Mouse (Mus musculus): ENCODE measurements around the gene Rnf220. TPM values are rescaled to one million over a fixed set of nuclear protein-coding genes. Genes with fewer than 3 reads are reported as not detected.
A peak's percentile ranks its signal among the peaks of the same experiment; 100 is the strongest.

Rnf220 gene
- total RNA-seq, 2 experiments from 2014 or later = 42.0 to 43.3 TPM

- intact Hi-C loops (cut with DNase I) = loop anchor here (5.0 kb wide), 1 partner anchor 40 kb away; no protein-coding TSS in a partner anchor
- DNase-seq = no peak
These were observed 185.0 kb downstream of the Rnf220 start for GRCm38 (mm10) chr4:117311891-117312290.

GRCm38 (mm10) chr4:117309427-117309826, 187.4 kb downstream of the Rnf220 start:
- intact Hi-C loops (cut with DNase I) = no loop called here

GRCm38 (mm10) chr4:117307270-117307669, 189.6 kb downstream of the Rnf220 start:
- intact Hi-C loops (cut with DNase I) = no loop called here
- no peak for DNase-seq

More at GRCm38 (mm10) chr4:117309427-117309826, 187.4 kb downstream of the Rnf220 start:
- DNase-seq = no peak

- intact Hi-C loops (cut with DNase I) = no loop called here
- no peak for DNase-seq
These were observed 191.4 kb downstream of the Rnf220 start for GRCm38 (mm10) chr4:117305461-117305860.

GRCm38 (mm10) chr4:117304239-117305025, 192.4 kb downstream of the Rnf220 start:
- DNase-seq = no peak
- intact Hi-C loops (cut with DNase I) = no loop called here

- no peak for DNase-seq
- intact Hi-C loops (cut with DNase I) = no loop called here
These were observed 193.1 kb downstream of the Rnf220 start for GRCm38 (mm10) chr4:117303581-117304238.

GRCm38 (mm10) chr4:117302027-117302806, 194.6 kb downstream of the Rnf220 start:
- intact Hi-C loops (cut with DNase I) = no loop called here
- DNase-seq = no peak

GRCm38 (mm10) chr4:117299921-117300320, 196.9 kb downstream of the Rnf220 start:
- intact Hi-C loops (cut with DNase I) = no loop called here

GRCm38 (mm10) chr4:117297819-117298218, 199.0 kb downstream of the Rnf220 start:
- intact Hi-C loops (cut with DNase I) = no loop called here
- DNase-seq = no peak

More at GRCm38 (mm10) chr4:117299921-117300320, 196.9 kb downstream of the Rnf220 start:
- DNase-seq = no peak

GRCm38 (mm10) chr4:117296849-117297593, 199.8 kb downstream of the Rnf220 start:
- intact Hi-C loops (cut with DNase I) = no loop called here

GRCm38 (mm10) chr4:117291696-117292095, 205.2 kb downstream of the Rnf220 start:
- DNase-seq = no peak
- intact Hi-C loops (cut with DNase I) = no loop called here

More at GRCm38 (mm10) chr4:117296849-117297593, 199.8 kb downstream of the Rnf220 start:
- no peak for DNase-seq

GRCm38 (mm10) chr4:117288927-117289801, 207.7 kb downstream of the Rnf220 start:
- intact Hi-C loops (cut with DNase I) = no loop called here
- peak; percentile 83 to 84 for DNase-seq

- intact Hi-C loops (cut with DNase I) = no loop called here
- no peak for DNase-seq
These were observed 208.4 kb downstream of the Rnf220 start for GRCm38 (mm10) chr4:117288277-117288926.

GRCm38 (mm10) chr4:117284363-117284762, 212.5 kb downstream of the Rnf220 start:
- DNase-seq = no peak
- intact Hi-C loops (cut with DNase I) = no loop called here

GRCm38 (mm10) chr4:117283271-117284191, 213.3 kb downstream of the Rnf220 start:
- intact Hi-C loops (cut with DNase I) = no loop called here
- no peak for DNase-seq

GRCm38 (mm10) chr4:117281090-117281845, 215.6 kb downstream of the Rnf220 start:
- intact Hi-C loops (cut with DNase I) = no loop called here

GRCm38 (mm10) chr4:117280397-117280930, 216.4 kb downstream of the Rnf220 start:
- intact Hi-C loops (cut with DNase I) = no loop called here
- DNase-seq = no peak

More at GRCm38 (mm10) chr4:117281090-117281845, 215.6 kb downstream of the Rnf220 start:
- DNase-seq = no peak

Data from heart, postnatal 10 days (tissue).